In the genomic region with DNA sequence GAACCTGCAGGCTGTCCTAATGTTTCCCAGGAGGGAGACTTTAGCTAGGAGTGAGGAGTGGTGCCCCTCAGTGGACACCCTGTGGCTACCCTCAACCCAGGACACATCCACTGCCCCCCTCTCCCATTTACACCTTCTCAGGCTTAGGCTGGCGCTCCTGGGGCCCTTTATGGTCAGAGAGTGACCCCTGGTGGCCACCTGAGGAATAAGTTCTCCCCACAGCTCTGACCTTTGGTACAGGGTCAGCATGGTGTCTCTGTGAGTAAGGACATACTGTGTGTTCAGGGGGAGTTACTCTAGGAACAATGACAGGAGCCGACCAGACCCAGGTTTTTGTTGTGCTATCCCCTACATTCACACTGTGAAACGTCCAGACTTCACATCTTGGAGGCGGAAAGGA, we compare ENCODE assay signal across 9 mouse cellular contexts. TPM values are rescaled to one million over a fixed set of nuclear protein-coding genes. Genes with fewer than 3 reads are reported as not detected.
A peak's percentile ranks its signal among the peaks of the same experiment; 100 is the strongest.
DNase-seq lines count a peak whose midpoint lies in the region; ATAC-seq and TF ChIP-seq lines count a peak whose summit lies in the region.
"Had no signal": no experiment of that assay in that cellular context is flagged by ENCODE, and none has a peak within 500 bp of the region (broad histone marks: within the 10 kb centered on the region; RNA-seq: fewer than 3 reads in every experiment).

No protein-coding gene starts in this region.

- H3K9me3 ChIP-seq in hindbrain, embryonic 11.5 days (ENCODE audit: control insufficient read depth, low read length): no peaks in the 10 kb centered on the region
- H3K9me3 ChIP-seq in limb, embryonic 11.5 days (ENCODE audit: control insufficient read depth, low read length): no peaks in the 10 kb centered on the region
- no peaks in the 10 kb centered on the region for H3K9me3 ChIP-seq in midbrain, embryonic 15.5 days

- TF ChIP-seq CTCF in layer of hippocampus, adult 2 months (conservative IDR thresholded peaks at IDR 0.05): peak; percentile 94

- no peaks in the 10 kb centered on the region for H3K36me3 ChIP-seq in hindbrain, embryonic 11.5 days (ENCODE audit: control insufficient read depth, insufficient read depth, low read length)
- no peaks in the 10 kb centered on the region for H3K36me3 ChIP-seq in limb, embryonic 11.5 days (ENCODE audit: control insufficient read depth, insufficient read depth, low read length)
- no peaks in the 10 kb centered on the region for H3K36me3 ChIP-seq in midbrain, embryonic 15.5 days (replicated peaks)

- H3K4me2 ChIP-seq in hindbrain, embryonic 11.5 days (replicated peaks; ENCODE audit: low read depth, low read length): no peak overlapping the region
- no peak overlapping the region for H3K4me2 ChIP-seq in limb, embryonic 11.5 days (ENCODE audit: low read depth, severe bottlenecking)
- no peak overlapping the region for H3K4me2 ChIP-seq in midbrain, embryonic 15.5 days

- H3K27ac ChIP-seq in layer of hippocampus, adult 2 months: no peak overlapping the region
- no peak overlapping the region for H3K27ac ChIP-seq in hindbrain, embryonic 11.5 days (ENCODE audit: low read depth, low read length)
- H3K27ac ChIP-seq in limb, embryonic 11.5 days (replicated peaks; ENCODE audit: low read depth, low read length): no peak overlapping the region
- no peak overlapping the region for H3K27ac ChIP-seq in midbrain, embryonic 15.5 days

- ATAC-seq in hindbrain, embryonic 11.5 days (ENCODE audit: low FRiP score): 0 out of 2 replicates have a peak, but pooled peaks have one; percentile 45
- 0 out of 2 replicates have a peak, but pooled peaks have one; percentile 55 for ATAC-seq in limb, embryonic 11.5 days (ENCODE audit: insufficient number of reproducible peaks, low FRiP score, low TSS enrichment, low read depth)
- ATAC-seq in midbrain, embryonic 15.5 days (replicated peaks): 0 out of 2 replicates have a peak, but pooled peaks have one; percentile 48

- 26% methylated on average over 4 of the region's 4 CpGs for WGBS in hindbrain, embryonic 11.5 days
- WGBS in limb, embryonic 11.5 days: 26% methylated on average over 4 of the region's 4 CpGs
- 33% methylated on average over 4 of the region's 4 CpGs for WGBS in midbrain, embryonic 15.5 days

- H3K4me3 ChIP-seq in layer of hippocampus, adult 2 months: no peak overlapping the region
- H3K4me3 ChIP-seq in hindbrain, embryonic 11.5 days (ENCODE audit: low read depth, low read length): no peak overlapping the region
- H3K4me3 ChIP-seq in limb, embryonic 11.5 days (ENCODE audit: low read depth, low read length): no peak overlapping the region
- H3K4me3 ChIP-seq in midbrain, embryonic 15.5 days: no peak overlapping the region
- H3K4me3 ChIP-seq: erythroblast, embryonic 14.5 days had no signal

- no peak overlapping the region for H3K9ac ChIP-seq in hindbrain, embryonic 11.5 days (ENCODE audit: low read depth, low read length)
- no peak overlapping the region for H3K9ac ChIP-seq in limb, embryonic 11.5 days (ENCODE audit: low read length)
- no peak overlapping the region for H3K9ac ChIP-seq in midbrain, embryonic 15.5 days

- DNase-seq in layer of hippocampus, adult 2 months (ENCODE audit: low spot score in 2 of 2): peak in 1 of 2 experiments; percentile 66
- DNase-seq in layer of hippocampus, postnatal 36 days: no peak
- DNase-seq in adrenal gland, adult 2 months: peak; percentile 70
- DNase-seq in embryo, embryonic 10.5 days (ENCODE audit: low spot score): peak; percentile 83
- DNase-seq in hindbrain, embryonic 11.5 days (ENCODE audit: low spot score): peak; percentile 79
- peak; percentile 81 for DNase-seq in limb, embryonic 11.5 days (ENCODE audit: low spot score)
- DNase-seq in testis, postnatal 14 days (ENCODE audit: low spot score): peak; percentile 42

- H3K4me1 ChIP-seq in hindbrain, embryonic 11.5 days (replicated peaks; ENCODE audit: control insufficient read depth, insufficient read depth, low read length): no peaks in the 10 kb centered on the region
- no peaks in the 10 kb centered on the region; the same call in 1 of the 2 replicates for H3K4me1 ChIP-seq in limb, embryonic 11.5 days (ENCODE audit: control insufficient read depth, insufficient read depth, low read length)
- H3K4me1 ChIP-seq in midbrain, embryonic 15.5 days: no peaks in the 10 kb centered on the region

- no peaks in the 10 kb centered on the region; the same call in 1 of the 2 replicates for H3K27me3 ChIP-seq in hindbrain, embryonic 11.5 days (ENCODE audit: control insufficient read depth, insufficient read depth, low read length)
- no peaks in the 10 kb centered on the region for H3K27me3 ChIP-seq in limb, embryonic 11.5 days (ENCODE audit: control insufficient read depth, insufficient read depth, low read length)
- H3K27me3 ChIP-seq in midbrain, embryonic 15.5 days (replicated peaks): no peaks in the 10 kb centered on the region

RNA-seq across cellular contexts. Expression of gene Sardh, which starts 10.8 kb away (rescaled TPM):
- total RNA-seq in layer of hippocampus, adult 2 months (2021): 1 to 10 TPM; 5.3 to 6.3 TPM
- total RNA-seq in layer of hippocampus, postnatal 36 days (2021): 1 to 10 TPM; 7.2 to 8.7 TPM
- total RNA-seq in adrenal gland, adult 2 months (2021): 1 to 10 TPM; 8.3 to 9.9 TPM
- 16.8 and 21.3 TPM in 2 replicates for polyA plus RNA-seq in adrenal gland, adult 2 months (2012; rRNA removed)
- 3.1 and 5.5 TPM in 2 replicates for polyA plus RNA-seq in hindbrain, embryonic 11.5 days (2014; fragmentation: Nextera tagmentation; extraction: Ambion mirVana)
- 3.0 and 3.5 TPM in 2 replicates for polyA plus RNA-seq in limb, embryonic 11.5 days (2014; fragmentation: Nextera tagmentation; extraction: Ambion mirVana)
- polyA plus RNA-seq in midbrain, embryonic 15.5 days (2015; fragmentation: Nextera tagmentation; extraction: Ambion mirVana): 4.6 and 6.5 TPM in 2 replicates

Comparison
In these comparisons a context has a peak if more than half of its experiments do, and no peak if none do; other contexts are left out.
1. DNase-seq: peak in adrenal gland, adult 2 months (single experiment), embryo, embryonic 10.5 days (single experiment), hindbrain, embryonic 11.5 days (single experiment), limb, embryonic 11.5 days (single experiment) and testis, postnatal 14 days (single experiment); none in layer of hippocampus, postnatal 36 days (0 of 2).
2. Peak in every context shown above with its lines, with median percentiles within 50 percentile points of each other: ATAC-seq.